Mouse (Mus musculus) T-cell, adult 2 months (primary cell): Measurements from ENCODE around the gene Il9.

ENCODE experiments used
- DNase-seq: peaks from one replicate; pipeline ENCODE4 v3.0.0; 2022; ENCODE audit warnings: low spot score

The Il9 gene

DNA sequence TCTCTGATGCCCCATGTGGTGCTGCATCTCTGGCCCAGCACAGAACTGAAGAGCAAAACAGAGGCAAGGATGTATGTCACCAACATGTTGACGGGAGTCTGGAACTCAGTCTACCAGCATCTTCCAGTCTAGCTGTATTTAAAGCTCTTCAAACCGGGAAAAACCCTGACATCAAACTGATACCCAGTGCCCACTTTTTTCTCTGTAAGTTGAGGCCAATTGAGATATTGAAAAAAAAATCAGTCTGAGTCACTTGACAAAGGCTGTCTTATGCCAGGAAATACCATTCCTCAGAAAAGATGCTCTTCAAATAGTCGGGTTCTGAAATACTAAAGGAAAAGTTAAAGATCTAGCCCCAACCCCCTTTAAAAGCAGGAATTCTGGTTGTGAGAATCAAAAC lies at the start of gene Il9:
Gene Il9 (minus strand): TSS at position 101 of the 400 bp plus-strand sequence.
- no peak for DNase-seq

GRCm38 (mm10) chr13:56529685-56530084 lies 47.6 kb upstream of the Il9 start:
- DNase-seq = no peak

DNA sequence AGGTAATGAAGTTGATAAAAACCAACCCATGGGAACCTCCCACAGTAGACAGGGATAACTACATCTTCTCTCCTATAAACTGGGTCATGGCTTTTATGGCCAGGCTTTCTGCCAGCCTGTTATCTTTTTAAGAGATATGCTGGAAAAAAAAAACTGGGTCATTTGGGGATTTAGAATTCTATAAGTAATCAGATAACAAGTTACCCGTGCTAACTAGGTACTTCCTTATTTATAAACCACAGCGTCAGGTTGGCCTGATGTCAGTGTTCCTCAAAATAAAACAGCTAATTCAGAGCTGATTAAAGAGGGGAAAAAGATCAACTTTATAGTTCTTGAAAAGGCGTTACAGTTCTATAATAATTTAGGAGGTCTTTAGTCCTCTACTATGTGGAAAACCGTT lies 47.0 kb upstream of the Il9 start:
- DNase-seq = no peak

DNA sequence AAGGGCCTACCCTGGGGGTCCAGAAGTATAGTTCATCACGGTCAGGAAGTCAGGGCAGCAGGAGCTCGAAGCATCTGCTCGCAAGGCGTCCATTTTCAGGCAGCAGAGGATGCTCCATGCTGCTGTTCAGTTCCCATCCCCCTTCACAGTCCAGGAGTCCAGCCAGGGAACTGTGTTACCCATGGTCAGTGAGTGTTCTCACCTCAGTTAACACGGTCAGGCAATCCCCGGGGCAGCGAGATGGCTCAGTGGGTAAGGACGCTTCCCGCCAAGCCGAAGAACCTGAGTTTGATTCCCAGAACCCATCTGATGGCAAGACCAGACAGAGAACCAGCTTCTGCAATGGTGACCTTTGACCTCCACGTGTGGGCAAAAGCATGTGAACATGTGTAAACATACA lies 46.2 kb upstream of the Il9 start:
- DNase-seq = no peak

- DNase-seq = no peak
Observed at GRCm38 (mm10) chr13:56527846-56528245, 45.8 kb upstream of the Il9 start.

GRCm38 (mm10) chr13:56526871-56527270 lies 44.8 kb upstream of the Il9 start:
- DNase-seq = no peak

- no peak for DNase-seq
Observed at GRCm38 (mm10) chr13:56522821-56523167, 40.7 kb upstream of the Il9 start.

- DNase-seq = peak; percentile 94
Observed at GRCm38 (mm10) chr13:56522081-56522820, 40.2 kb upstream of the Il9 start, which contains the start of gene Fbxl21. Gene Fbxl21, plus strand, starts transcription at chr13:56522472.

DNA sequence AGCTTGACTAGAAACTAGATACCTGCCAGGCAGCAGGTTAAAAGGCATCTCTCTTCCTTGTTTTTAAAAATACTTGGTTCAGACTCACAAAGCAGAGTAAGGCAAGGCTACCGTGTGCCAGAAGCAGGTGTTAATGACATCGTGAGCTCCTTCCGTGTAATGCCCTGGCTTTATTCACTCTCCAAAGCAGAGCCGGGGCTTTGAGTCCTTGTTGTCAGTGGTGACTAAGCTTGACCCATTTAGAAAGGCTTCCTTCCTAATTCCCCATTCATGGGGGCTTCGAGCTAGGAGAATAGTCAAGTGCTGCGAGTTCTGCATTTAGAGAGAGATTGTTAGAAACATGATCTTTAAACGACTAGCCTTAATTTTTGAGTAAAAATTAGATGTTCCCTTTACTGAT lies 34.8 kb upstream of the Il9 start:
- no peak for DNase-seq

DNA sequence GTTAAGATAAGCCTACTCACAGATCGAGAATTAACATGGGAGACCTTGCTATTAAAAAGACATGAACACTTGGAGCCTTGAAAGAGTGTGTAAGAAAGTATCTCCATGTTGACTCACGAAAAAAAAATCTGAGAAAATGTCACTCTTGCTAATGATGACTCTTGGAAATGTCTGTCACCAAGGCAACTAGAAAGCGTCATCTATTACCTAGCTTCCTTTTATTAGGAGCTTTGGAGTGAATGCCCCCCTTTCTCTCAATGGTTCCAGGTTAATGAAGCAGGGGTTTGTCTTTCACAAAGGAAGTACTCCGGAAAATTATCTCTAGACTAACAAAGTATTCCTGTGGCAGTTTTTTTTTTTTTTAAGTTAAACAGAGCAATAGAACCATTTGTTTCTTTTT lies 34.3 kb upstream of the Il9 start:
- DNase-seq = no peak

DNA sequence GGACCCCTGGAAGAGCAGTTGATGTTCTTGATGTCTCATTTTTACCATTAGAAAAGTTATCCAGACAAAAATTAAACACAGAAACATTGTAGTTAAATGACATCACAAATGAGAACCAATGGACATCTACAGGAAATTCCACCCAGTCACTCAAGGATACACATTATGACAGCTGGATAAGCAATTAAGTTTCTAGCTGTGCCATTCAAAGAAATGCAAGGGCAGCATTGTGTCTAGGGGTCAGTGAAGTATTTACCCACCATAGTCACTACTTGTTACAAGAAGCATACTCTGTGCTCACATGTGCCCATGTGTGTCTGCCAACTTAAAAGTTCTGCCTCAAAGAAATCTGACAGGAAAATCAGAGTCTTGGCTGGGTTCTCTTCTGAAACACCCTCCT lies 31.5 kb upstream of the Il9 start:
- no peak for DNase-seq

DNA sequence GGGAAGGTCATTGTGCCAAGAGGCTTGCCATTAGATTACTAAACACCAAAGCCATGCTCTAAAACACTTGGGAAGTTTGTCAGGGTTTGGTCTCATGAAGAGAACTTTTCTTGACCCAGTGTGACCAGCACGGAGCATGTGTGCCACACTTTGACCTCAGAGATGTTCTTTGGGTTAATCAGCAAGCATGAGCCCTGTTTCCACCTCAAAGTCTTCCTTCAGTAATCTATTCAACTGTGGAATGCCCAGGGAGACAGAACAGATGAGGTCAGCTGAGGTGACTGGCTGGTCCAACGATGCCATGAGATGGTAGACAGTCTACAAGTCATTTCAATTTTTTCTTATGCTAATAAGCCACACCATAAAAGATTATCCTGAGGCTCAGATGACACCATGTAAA lies 27.8 kb upstream of the Il9 start:
- DNase-seq = no peak

GRCm38 (mm10) chr13:56506871-56507496 lies 24.9 kb upstream of the Il9 start:
- peak; percentile 84 for DNase-seq

GRCm38 (mm10) chr13:56501866-56502420 lies 19.9 kb upstream of the Il9 start:
- DNase-seq = no peak

DNA sequence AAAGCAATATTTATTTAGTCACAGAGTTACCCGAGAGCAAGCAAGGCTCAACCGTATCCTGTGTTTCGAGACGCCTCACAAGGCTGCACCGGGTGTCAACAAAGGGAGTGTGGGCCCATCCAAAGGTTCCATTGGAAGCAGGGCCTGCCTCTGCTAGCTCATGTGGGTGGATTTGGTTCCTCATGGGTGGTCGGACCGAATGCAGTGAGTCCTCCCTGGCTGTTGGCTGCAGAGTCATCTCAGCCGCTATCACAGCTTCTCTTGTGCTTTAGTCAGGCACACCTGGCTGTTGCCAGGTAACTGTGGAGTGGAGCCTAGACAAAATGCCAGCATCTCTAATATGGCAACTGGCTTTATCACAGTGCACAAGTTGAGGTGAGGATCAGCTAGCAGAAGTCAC lies 18.6 kb upstream of the Il9 start:
- DNase-seq = no peak

GRCm38 (mm10) chr13:56500132-56500531 lies 18.1 kb upstream of the Il9 start:
- DNase-seq = no peak

- DNase-seq = no peak
Observed at GRCm38 (mm10) chr13:56494440-56494839, 12.4 kb upstream of the Il9 start.

DNA sequence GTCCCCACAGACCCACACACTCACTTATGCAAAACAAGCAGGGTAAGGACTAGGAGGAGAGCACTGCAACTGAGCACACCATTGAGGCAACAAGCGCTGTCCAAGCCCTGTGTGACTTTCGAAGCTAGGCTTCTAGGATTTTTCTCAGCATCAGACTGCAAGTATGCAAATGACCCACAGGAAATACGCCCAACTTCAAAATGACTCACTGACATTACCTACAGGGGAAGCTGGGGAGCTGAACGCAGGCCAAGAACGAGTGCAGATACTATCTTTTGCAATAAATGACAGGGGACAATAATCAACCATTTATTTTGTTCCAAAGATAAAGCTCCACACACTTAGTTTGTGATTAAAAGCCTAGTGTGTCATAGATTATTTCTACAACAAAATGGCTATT lies 6.0 kb upstream of the Il9 start:
- DNase-seq = no peak

DNA sequence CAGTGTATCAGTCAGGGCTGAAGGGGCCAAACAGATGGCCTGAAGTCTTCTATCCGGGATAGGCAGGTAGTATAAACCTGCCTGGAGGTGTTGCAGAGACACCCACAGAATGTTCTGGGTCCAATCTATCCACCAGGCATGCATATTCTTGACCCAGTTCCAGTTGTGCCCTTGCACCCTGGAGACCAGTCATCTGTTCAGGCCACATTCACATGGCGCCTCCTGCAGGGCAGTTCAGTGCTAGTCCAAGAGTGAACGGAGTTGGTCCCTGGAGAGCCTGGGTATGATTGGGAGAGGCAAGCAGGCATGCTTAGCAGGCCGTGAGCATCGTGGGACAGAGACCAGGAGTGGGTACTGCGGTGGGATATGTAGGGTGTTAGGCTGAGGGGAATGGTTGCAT lies 4.0 kb downstream of the Il9 start:
- DNase-seq = no peak

GRCm38 (mm10) chr13:56477271-56477670 lies 4.8 kb downstream of the Il9 start:
- DNase-seq = no peak

- DNase-seq = peak; percentile 93
Observed at GRCm38 (mm10) chr13:56476790-56477189, 5.3 kb downstream of the Il9 start.

GRCm38 (mm10) chr13:56475363-56475762 lies 6.7 kb downstream of the Il9 start:
- peak; percentile 69 for DNase-seq

- no peak for DNase-seq
Observed at GRCm38 (mm10) chr13:56472661-56473060, 9.4 kb downstream of the Il9 start.

DNA sequence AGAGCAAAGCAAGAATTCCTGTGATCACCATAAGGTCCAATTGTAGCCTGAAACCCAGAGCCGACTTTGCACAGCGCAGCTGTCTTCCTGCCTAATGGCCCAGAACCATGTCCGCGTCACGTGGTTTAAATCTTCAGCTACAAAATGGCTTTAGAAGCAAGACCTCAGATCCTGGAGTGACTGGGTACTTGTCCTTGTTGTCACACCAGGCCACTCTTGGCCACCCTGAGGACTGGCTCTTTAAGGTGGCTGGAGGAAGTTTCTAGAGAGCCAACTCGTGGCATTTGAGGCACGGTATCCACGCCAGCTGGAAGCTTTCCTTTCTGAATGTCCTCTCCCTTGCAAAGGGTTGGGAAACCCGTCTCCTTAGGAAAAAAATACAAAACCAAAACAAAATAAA lies 10.1 kb downstream of the Il9 start:
- no peak for DNase-seq
